Mouse (Mus musculus): Measurements from ENCODE around the gene Ddb2. TPM values are rescaled to one million over a fixed set of nuclear protein-coding genes. Genes with fewer than 3 reads are reported as not detected.

Ddb2 gene
- total RNA-seq, 2 experiments from 2014 or later = 6.8 to 9.5 TPM

GRCm38 (mm10) chr2:91194624-91195332, 42.0 kb downstream of the Ddb2 start:
- peak; percentile 41 to 63 for DNase-seq (ENCODE audit: low spot score in 2 of 2)

GRCm38 (mm10) chr2:91190501-91190900, 46.3 kb downstream of the Ddb2 start:
- DNase-seq (ENCODE audit: low spot score in 2 of 2) = no peak

- DNase-seq (ENCODE audit: low spot score in 2 of 2) = no peak
Observed at GRCm38 (mm10) chr2:91187431-91187830, 49.4 kb downstream of the Ddb2 start.

- DNase-seq (ENCODE audit: low spot score in 2 of 2) = no peak
Observed at GRCm38 (mm10) chr2:91186208-91186607, 50.6 kb downstream of the Ddb2 start.

GRCm38 (mm10) chr2:91183711-91184405, 52.9 kb downstream of the Ddb2 start, which contains the start of gene Madd:
Gene Madd (minus strand): TSS chr2:91183837.
- DNase-seq (ENCODE audit: low spot score in 2 of 2) = no peak

- DNase-seq (ENCODE audit: low spot score in 2 of 2) = peak in 1 of 2 experiments; percentile 81
Observed at GRCm38 (mm10) chr2:91183148-91183513, 53.7 kb downstream of the Ddb2 start.

- peak in 1 of 2 experiments; percentile 65 for DNase-seq (ENCODE audit: low spot score in 2 of 2)
Observed at GRCm38 (mm10) chr2:91182405-91183147, 54.2 kb downstream of the Ddb2 start.

GRCm38 (mm10) chr2:91182016-91182404, 54.8 kb downstream of the Ddb2 start:
- no peak for DNase-seq (ENCODE audit: low spot score in 2 of 2)

- no peak for DNase-seq (ENCODE audit: low spot score in 2 of 2)
Observed at GRCm38 (mm10) chr2:91180706-91181105, 56.1 kb downstream of the Ddb2 start.

GRCm38 (mm10) chr2:91179825-91180224, 57.0 kb downstream of the Ddb2 start:
- DNase-seq (ENCODE audit: low spot score in 2 of 2) = no peak

- DNase-seq (ENCODE audit: low spot score in 2 of 2) = no peak
Observed at GRCm38 (mm10) chr2:91176234-91176633, 60.5 kb downstream of the Ddb2 start.

GRCm38 (mm10) chr2:91175490-91175889, 61.3 kb downstream of the Ddb2 start:
- no peak for DNase-seq (ENCODE audit: low spot score in 2 of 2)

GRCm38 (mm10) chr2:91169587-91170322, 67.0 kb downstream of the Ddb2 start:
- no peak for DNase-seq (ENCODE audit: low spot score in 2 of 2)

GRCm38 (mm10) chr2:91167629-91168028, 69.2 kb downstream of the Ddb2 start:
- no peak for DNase-seq (ENCODE audit: low spot score in 2 of 2)

- DNase-seq (ENCODE audit: low spot score in 2 of 2) = no peak
Observed at GRCm38 (mm10) chr2:91164991-91165390, 71.8 kb downstream of the Ddb2 start.

- no peak for DNase-seq (ENCODE audit: low spot score in 2 of 2)
Observed at GRCm38 (mm10) chr2:91163532-91163931, 73.2 kb downstream of the Ddb2 start.

GRCm38 (mm10) chr2:91162952-91163351, 73.8 kb downstream of the Ddb2 start:
- no peak for DNase-seq (ENCODE audit: low spot score in 2 of 2)
